Mouse (Mus musculus): Measurements from ENCODE around the gene Cnnm4. TPM values are rescaled to one million over a fixed set of nuclear protein-coding genes. Genes with fewer than 3 reads are reported as not detected.

Gene Cnnm4
- polyA plus RNA-seq, 1 experiment: 6.2 TPM

DNA sequence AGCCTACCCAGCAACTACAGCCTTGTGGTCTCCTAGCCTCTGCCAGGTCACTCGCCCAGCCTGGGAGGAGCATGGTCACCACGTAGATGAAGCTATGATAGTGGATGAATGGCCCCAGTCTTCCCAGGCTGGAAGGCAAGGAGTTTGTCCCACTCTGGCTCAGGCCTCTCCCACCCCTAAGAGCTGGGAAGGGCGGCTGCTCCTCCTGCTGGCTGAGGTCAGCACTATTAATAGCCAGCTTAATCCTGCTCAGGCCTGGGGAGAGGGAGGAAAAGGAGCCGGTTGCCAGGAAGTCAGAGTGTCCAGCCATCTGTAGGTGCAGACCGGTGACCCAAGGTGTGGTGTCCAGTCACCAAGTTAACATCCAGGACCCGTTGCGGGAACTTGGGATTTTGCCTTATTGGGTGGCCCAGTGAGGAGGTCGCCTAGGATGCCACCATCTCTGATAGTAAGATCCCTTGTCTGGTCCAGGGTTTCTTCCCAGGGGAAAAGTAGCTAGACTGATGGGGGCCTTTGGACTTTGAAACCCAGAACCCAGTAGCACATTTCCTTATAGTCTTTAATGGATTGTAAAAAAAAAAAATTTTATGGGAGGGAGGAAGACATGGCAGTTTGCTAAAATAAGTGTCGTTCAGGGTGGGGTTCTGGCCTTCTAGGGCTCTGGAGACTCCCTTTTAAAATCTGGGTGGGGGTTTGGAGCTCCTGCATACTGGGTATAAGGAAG is 21.2 kb downstream of the Cnnm4 start:
- Histone ChIP-seq H3K79me3 (ENCODE audit: low read depth) (no peaks in the 10 kb centered on the region), H3ac (ENCODE audit: control insufficient read depth, insufficient read length, low read depth) (no peak overlapping the region), H3K4me3 (ENCODE audit: insufficient read depth, poor library complexity, severe bottlenecking) (no peak overlapping the region), H3K79me2 (ENCODE audit: control insufficient read depth, insufficient read depth) (peaks cover 27% of the 10 kb centered on the region), H3K36me3 (ENCODE audit: control insufficient read depth, insufficient read depth) (no peaks in the 10 kb centered on the region), H3K27me3 (ENCODE audit: control insufficient read depth, insufficient read depth, insufficient read length) (no peaks in the 10 kb centered on the region)
- peak; percentile 5 for TF ChIP-seq CTCF (IDR thresholded peaks at IDR 0.05; ENCODE audit: control insufficient read depth, insufficient read depth, insufficient read length)
- no peak for TF ChIP-seq MAX (IDR thresholded peaks at IDR 0.05)

DNA sequence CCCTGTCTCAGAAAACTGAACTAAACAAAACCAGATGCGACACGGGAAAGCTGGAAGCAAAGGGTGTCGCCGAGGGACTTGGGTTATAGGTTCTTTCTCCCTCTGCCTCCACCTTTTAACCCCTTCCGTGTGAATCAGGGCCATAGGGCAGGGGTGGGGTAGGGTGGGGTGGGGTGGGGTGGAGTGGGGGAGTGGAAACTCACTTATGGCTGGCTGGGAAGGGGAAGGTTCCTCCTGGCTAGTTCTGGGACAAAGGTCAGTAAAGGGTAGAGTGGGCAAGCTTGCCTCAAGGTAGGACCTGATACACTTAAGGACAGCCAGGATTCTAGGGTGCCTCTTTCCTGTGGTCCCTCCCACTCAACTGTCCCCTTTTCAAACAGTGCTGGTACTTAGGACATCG is 21.9 kb downstream of the Cnnm4 start:
- Histone ChIP-seq H3ac (ENCODE audit: control insufficient read depth, insufficient read length, low read depth) (no peak overlapping the region), H3K79me2 (ENCODE audit: control insufficient read depth, insufficient read depth) (peaks cover 25% of the 10 kb centered on the region)
- TF ChIP-seq MYOG (IDR thresholded peaks at IDR 0.05; ENCODE audit: control insufficient read depth, extremely low read depth, insufficient read length) (no peak), FOSL1 (IDR thresholded peaks at IDR 0.05; ENCODE audit: insufficient read depth, low read length, poor library complexity, severe bottlenecking) (no peak), USF1 (IDR thresholded peaks at IDR 0.05; ENCODE audit: low read depth) (no peak), MYOD1 (IDR thresholded peaks at IDR 0.05; ENCODE audit: control insufficient read depth, insufficient read length, low read depth) (no peak), CTCF (IDR thresholded peaks at IDR 0.05; ENCODE audit: control insufficient read depth, insufficient read depth, insufficient read length) (no peak), CEBPB (IDR thresholded peaks at IDR 0.05; ENCODE audit: low read depth) (no peak), MAX (IDR thresholded peaks at IDR 0.05) (no peak)

DNA sequence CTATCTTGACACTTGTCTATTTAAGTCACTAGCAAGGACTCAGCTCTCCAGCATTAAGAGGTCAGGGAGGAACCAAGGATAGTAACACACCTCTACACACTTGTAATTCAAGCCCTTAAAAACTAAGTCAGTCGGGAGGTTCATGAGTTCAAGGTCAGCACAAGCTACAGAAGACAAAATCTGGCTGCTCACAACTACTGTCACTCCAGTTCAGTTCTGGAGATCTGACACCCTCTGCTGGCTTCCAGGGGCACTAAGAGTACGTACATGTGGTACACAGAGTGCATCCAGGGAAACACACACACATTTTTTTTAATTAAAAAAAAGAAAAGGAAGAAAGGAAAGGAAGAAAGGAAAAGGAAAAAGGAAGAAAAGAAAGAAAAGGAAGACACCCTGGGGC is 25.3 kb downstream of the Cnnm4 start:
- H3K79me2 ChIP-seq (ENCODE audit: control insufficient read depth, insufficient read depth): peaks cover 22% of the 10 kb centered on the region
- H3K79me3 ChIP-seq (ENCODE audit: low read depth): no peaks in the 10 kb centered on the region
- no peaks in the 10 kb centered on the region for H3K27me3 ChIP-seq (ENCODE audit: control insufficient read depth, insufficient read depth, insufficient read length)
- no peak overlapping the region for H3K4me3 ChIP-seq (ENCODE audit: insufficient read depth, poor library complexity, severe bottlenecking)
- H3ac ChIP-seq (ENCODE audit: control insufficient read depth, insufficient read length, low read depth): no peak overlapping the region
- TF ChIP-seq CTCF (IDR thresholded peaks at IDR 0.05; ENCODE audit: control insufficient read depth, insufficient read depth, insufficient read length): peak; percentile 4
- no peak for TF ChIP-seq MYOG (IDR thresholded peaks at IDR 0.05; ENCODE audit: control insufficient read depth, extremely low read depth, insufficient read length)
- peaks cover 4% of the 10 kb centered on the region for H3K36me3 ChIP-seq (ENCODE audit: control insufficient read depth, insufficient read depth)

More for the DNA sequence above, 21.9 kb downstream of the Cnnm4 start:
- no peaks in the 10 kb centered on the region for H3K36me3 ChIP-seq (ENCODE audit: control insufficient read depth, insufficient read depth)
- H3K27me3 ChIP-seq (ENCODE audit: control insufficient read depth, insufficient read depth, insufficient read length): no peaks in the 10 kb centered on the region
- no peak overlapping the region for H3K4me3 ChIP-seq (ENCODE audit: insufficient read depth, poor library complexity, severe bottlenecking)
- H3K79me3 ChIP-seq (ENCODE audit: low read depth): no peaks in the 10 kb centered on the region

DNA sequence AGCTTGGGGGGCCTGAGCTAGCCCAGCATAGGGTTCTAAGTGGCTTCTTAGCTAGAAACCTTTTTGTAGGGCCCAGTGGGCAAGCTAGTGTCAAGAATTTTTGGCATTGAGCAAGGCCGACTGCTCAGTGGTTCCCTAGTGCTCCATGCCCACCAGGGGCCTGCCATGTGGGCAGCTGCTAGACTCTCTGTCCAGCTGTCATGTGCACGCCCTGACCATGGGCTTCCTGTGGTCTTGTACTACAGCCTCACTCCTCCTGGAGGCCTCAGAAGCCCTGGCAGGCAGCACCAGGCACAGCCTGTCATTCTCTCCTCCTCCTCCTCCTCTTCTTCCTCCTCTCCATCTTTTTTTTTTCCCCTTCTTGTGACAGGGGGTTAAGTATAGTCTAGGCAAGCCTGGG is 25.9 kb downstream of the Cnnm4 start:
- Histone ChIP-seq H3K27me3 (ENCODE audit: control insufficient read depth, insufficient read depth, insufficient read length) (no peaks in the 10 kb centered on the region), H3K36me3 (ENCODE audit: control insufficient read depth, insufficient read depth) (peaks cover 4% of the 10 kb centered on the region), H3K79me3 (ENCODE audit: low read depth) (no peaks in the 10 kb centered on the region), H3K4me3 (ENCODE audit: insufficient read depth, poor library complexity, severe bottlenecking) (no peak overlapping the region), H3ac (ENCODE audit: control insufficient read depth, insufficient read length, low read depth) (no peak overlapping the region), H3K79me2 (ENCODE audit: control insufficient read depth, insufficient read depth) (peaks cover 22% of the 10 kb centered on the region)
- TF ChIP-seq USF1 (IDR thresholded peaks at IDR 0.05; ENCODE audit: low read depth): no peak
- TF ChIP-seq CEBPB (IDR thresholded peaks at IDR 0.05; ENCODE audit: low read depth): no peak
- TF ChIP-seq MYOD1 (IDR thresholded peaks at IDR 0.05; ENCODE audit: control insufficient read depth, insufficient read length, low read depth): no peak
- TF ChIP-seq MYOG (IDR thresholded peaks at IDR 0.05; ENCODE audit: control insufficient read depth, extremely low read depth, insufficient read length): no peak
- no peak for TF ChIP-seq FOSL1 (IDR thresholded peaks at IDR 0.05; ENCODE audit: insufficient read depth, low read length, poor library complexity, severe bottlenecking)
- no peak for TF ChIP-seq CTCF (IDR thresholded peaks at IDR 0.05; ENCODE audit: control insufficient read depth, insufficient read depth, insufficient read length)
- no peak for TF ChIP-seq MAX (IDR thresholded peaks at IDR 0.05)

DNA sequence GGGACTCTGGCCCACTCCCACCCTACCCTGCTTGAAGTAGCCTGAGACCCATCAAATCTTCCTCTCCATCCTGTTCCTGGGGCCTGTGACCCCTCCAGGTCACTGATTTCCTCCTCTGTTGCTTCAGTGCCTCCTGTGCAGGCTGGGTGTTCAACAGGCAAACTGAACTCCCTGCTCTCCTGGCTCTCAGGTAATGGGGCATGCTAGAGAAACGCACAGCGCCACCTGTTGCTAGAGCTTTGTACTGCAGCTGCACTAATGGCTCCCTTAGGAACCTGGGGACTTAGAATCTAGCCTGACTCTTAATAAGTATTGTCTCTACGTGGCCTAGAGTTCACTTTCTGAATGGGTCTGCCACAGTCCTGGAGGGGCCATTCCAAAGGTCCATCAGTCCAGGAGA is 29.8 kb downstream of the Cnnm4 start:
- TF ChIP-seq CTCF (IDR thresholded peaks at IDR 0.05; ENCODE audit: control insufficient read depth, insufficient read depth, insufficient read length) (peak; percentile 80), CEBPB (IDR thresholded peaks at IDR 0.05; ENCODE audit: low read depth) (no peak)
- Histone ChIP-seq H3K79me3 (ENCODE audit: low read depth) (no peaks in the 10 kb centered on the region), H3K36me3 (ENCODE audit: control insufficient read depth, insufficient read depth) (peaks cover 10% of the 10 kb centered on the region), H3K4me3 (ENCODE audit: insufficient read depth, poor library complexity, severe bottlenecking) (no peak overlapping the region), H3ac (ENCODE audit: control insufficient read depth, insufficient read length, low read depth) (no peak overlapping the region), H3K79me2 (ENCODE audit: control insufficient read depth, insufficient read depth) (no peaks in the 10 kb centered on the region), H3K27me3 (ENCODE audit: control insufficient read depth, insufficient read depth, insufficient read length) (no peaks in the 10 kb centered on the region)

DNA sequence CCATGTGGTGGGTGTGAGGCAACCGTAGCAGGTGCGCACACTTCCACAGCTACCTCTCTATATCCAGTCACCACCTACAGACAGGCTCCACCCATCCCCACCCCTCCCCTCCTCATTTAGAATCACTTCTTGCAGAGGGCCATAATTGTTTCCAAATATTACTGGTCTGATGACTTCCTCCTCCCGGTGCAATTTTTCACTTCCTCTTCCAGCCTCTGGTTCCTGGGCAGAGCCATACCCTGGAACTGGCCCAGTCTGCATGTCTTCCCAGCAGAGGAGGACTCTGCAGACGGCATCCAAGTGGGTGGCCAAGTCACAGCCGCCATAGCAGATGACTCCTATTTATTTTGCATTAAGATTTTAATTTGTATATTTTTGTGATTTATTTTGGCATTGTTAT is 36.8 kb downstream of the Cnnm4 start:
- peaks cover 4% of the 10 kb centered on the region for H3K36me3 ChIP-seq (ENCODE audit: control insufficient read depth, insufficient read depth)
- H3K79me3 ChIP-seq (ENCODE audit: low read depth): peaks cover 3% of the 10 kb centered on the region
- no peak overlapping the region for H3ac ChIP-seq (ENCODE audit: control insufficient read depth, insufficient read length, low read depth)
- H3K4me3 ChIP-seq (ENCODE audit: insufficient read depth, poor library complexity, severe bottlenecking): no peak overlapping the region
- no peaks in the 10 kb centered on the region for H3K27me3 ChIP-seq (ENCODE audit: control insufficient read depth, insufficient read depth, insufficient read length)
- TF ChIP-seq MAX (IDR thresholded peaks at IDR 0.05) (no peak), MYOD1 (IDR thresholded peaks at IDR 0.05; ENCODE audit: control insufficient read depth, insufficient read length, low read depth) (no peak), MYOG (IDR thresholded peaks at IDR 0.05; ENCODE audit: control insufficient read depth, extremely low read depth, insufficient read length) (no peak)
- H3K79me2 ChIP-seq (ENCODE audit: control insufficient read depth, insufficient read depth): peaks cover 7% of the 10 kb centered on the region

Data from C2C12 (cell line).